8 mouse cellular contexts compared by ENCODE assay signal in the genomic region with DNA sequence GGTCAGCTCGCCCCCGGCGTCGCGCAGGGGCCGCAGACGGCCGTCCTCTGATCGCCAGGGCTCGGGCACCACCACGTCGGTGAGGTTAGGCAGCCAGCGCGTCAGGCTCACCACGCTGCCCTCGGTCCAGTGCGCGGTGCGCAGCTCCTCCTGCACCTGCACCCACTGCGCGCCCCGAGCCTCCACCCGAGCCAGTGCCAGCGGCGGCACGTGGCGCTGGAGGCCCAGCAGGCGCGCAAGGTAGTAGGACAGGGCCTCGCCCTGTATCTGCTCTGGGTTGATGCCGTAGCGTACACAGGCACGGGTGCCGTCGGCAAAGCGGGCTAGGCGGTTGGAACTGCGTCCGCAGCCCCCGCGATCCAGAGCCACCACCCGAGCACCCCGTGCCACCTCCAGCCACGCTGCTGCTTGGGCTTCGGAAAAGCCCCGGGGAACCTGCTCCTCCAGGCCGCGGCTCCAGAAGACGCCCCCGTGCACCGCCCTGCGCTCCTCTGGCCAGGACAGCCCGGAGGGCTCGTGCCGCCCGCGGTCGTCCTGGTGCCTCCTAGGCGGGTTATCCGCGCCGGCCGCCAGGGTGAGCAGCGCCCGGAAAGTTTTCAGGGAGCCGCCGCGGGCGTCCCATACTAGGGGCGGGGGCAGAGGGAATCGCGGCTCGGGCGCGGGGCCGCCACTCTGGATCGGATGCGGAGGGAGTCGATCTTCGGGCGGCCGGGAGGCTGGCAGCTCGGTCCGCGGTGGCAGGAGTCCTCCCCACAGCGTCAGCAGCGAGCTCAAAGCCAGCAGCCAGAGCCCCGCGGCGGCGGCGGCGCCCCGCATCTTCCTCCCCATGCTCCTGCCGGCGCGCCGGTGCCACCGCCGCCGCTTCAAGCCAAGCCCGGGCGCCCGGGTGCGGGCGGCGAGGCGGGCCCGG. TPM values are rescaled to one million over a fixed set of nuclear protein-coding genes. Genes with fewer than 3 reads are reported as not detected.
DNase-seq lines count a peak whose midpoint lies in the region; ATAC-seq lines count a peak whose summit lies in the region.

No protein-coding gene starts in this region.

- ATAC-seq in intestine, embryonic 16.5 days = peak; percentile 73
- ATAC-seq in limb, embryonic 11.5 days (ENCODE audit: insufficient number of reproducible peaks, low FRiP score, low TSS enrichment, low read depth) = peak; percentile 54
- peak; percentile 66 for ATAC-seq in midbrain, embryonic 16.5 days
- peak; percentile 61 for ATAC-seq in stomach, embryonic 16.5 days (ENCODE audit: insufficient read depth, low FRiP score)

- H3K4me2 ChIP-seq in intestine, embryonic 16.5 days (ENCODE audit: low read depth, low read length) = peak overlapping the region; percentile 97
- H3K4me2 ChIP-seq in limb, embryonic 11.5 days (ENCODE audit: low read depth, severe bottlenecking) = peak overlapping the region; percentile 97
- H3K4me2 ChIP-seq in midbrain, embryonic 16.5 days (ENCODE audit: low read length) = peak overlapping the region; percentile 85
- peak overlapping the region; percentile 93 for H3K4me2 ChIP-seq in stomach, embryonic 16.5 days (ENCODE audit: low read depth, low read length)

- no peaks in the 10 kb centered on the region for H3K27me3 ChIP-seq in intestine, embryonic 16.5 days (replicated peaks; ENCODE audit: control insufficient read depth, insufficient read depth, low read length)
- H3K27me3 ChIP-seq in limb, embryonic 11.5 days (ENCODE audit: control insufficient read depth, insufficient read depth, low read length) = no peaks in the 10 kb centered on the region
- no peaks in the 10 kb centered on the region for H3K27me3 ChIP-seq in midbrain, embryonic 16.5 days (ENCODE audit: control insufficient read depth, insufficient read depth, low read depth, low read length)
- no peaks in the 10 kb centered on the region for H3K27me3 ChIP-seq in stomach, embryonic 16.5 days (ENCODE audit: control insufficient read depth, insufficient read depth, low read length)

- no peaks in the 10 kb centered on the region for H3K9me3 ChIP-seq in intestine, embryonic 16.5 days (ENCODE audit: control insufficient read depth, low read length)
- H3K9me3 ChIP-seq in limb, embryonic 11.5 days (ENCODE audit: control insufficient read depth, low read length) = no peaks in the 10 kb centered on the region
- H3K9me3 ChIP-seq in midbrain, embryonic 16.5 days (replicated peaks; ENCODE audit: control insufficient read depth, low read length, poor library complexity, severe bottlenecking) = no peaks in the 10 kb centered on the region
- no peaks in the 10 kb centered on the region for H3K9me3 ChIP-seq in stomach, embryonic 16.5 days (replicated peaks; ENCODE audit: control insufficient read depth, low read length)

- no peaks in the 10 kb centered on the region for H3K36me3 ChIP-seq in intestine, embryonic 16.5 days (ENCODE audit: control insufficient read depth, insufficient read depth, low read length)
- H3K36me3 ChIP-seq in limb, embryonic 11.5 days (ENCODE audit: control insufficient read depth, insufficient read depth, low read length) = no peaks in the 10 kb centered on the region
- peaks cover 4% of the 10 kb centered on the region; the same call in 1 of the 2 replicates for H3K36me3 ChIP-seq in midbrain, embryonic 16.5 days (ENCODE audit: control insufficient read depth, insufficient read depth, low read length)
- H3K36me3 ChIP-seq in stomach, embryonic 16.5 days (ENCODE audit: control insufficient read depth, insufficient read depth, low read length) = no peaks in the 10 kb centered on the region

- peaks cover 23% of the 10 kb centered on the region for H3K4me1 ChIP-seq in intestine, embryonic 16.5 days (ENCODE audit: control insufficient read depth, insufficient read depth, low read length)
- peaks cover 8% of the 10 kb centered on the region; the same call in 1 of the 2 replicates for H3K4me1 ChIP-seq in limb, embryonic 11.5 days (ENCODE audit: control insufficient read depth, insufficient read depth, low read length)
- H3K4me1 ChIP-seq in midbrain, embryonic 16.5 days (ENCODE audit: control insufficient read depth, insufficient read depth, low read length) = peaks cover 20% of the 10 kb centered on the region
- peaks cover 21% of the 10 kb centered on the region for H3K4me1 ChIP-seq in stomach, embryonic 16.5 days (ENCODE audit: control insufficient read depth, insufficient read depth, low read length)

- intact Hi-C loops in heart, postnatal 25 days (cut with DNase I) = loop anchor here (5.0 to 10.0 kb wide), 4 partner anchors 49 to 736 kb away; a partner anchor contains a TSS
- intact Hi-C loops in gastrocnemius, postnatal 36 days (cut with DNase I) = loop anchor here (5.0 kb wide), 1 partner anchor 419 kb away; no protein-coding TSS in a partner anchor

- peak overlapping the region; percentile 74 for H3K27ac ChIP-seq in intestine, embryonic 16.5 days (ENCODE audit: low read length)
- peak overlapping the region; percentile 90 for H3K27ac ChIP-seq in limb, embryonic 11.5 days (replicated peaks; ENCODE audit: low read depth, low read length)
- H3K27ac ChIP-seq in midbrain, embryonic 16.5 days (ENCODE audit: low read length) = peak overlapping the region; percentile 94
- peak overlapping the region; percentile 83 for H3K27ac ChIP-seq in stomach, embryonic 16.5 days (ENCODE audit: low read length)

- H3K4me3 ChIP-seq in intestine, embryonic 16.5 days (ENCODE audit: low read length) = peak overlapping the region; percentile 74
- H3K4me3 ChIP-seq in limb, embryonic 11.5 days (ENCODE audit: low read depth, low read length) = peak overlapping the region; percentile 76
- peak overlapping the region; percentile 92 for H3K4me3 ChIP-seq in midbrain, embryonic 16.5 days (ENCODE audit: low read depth, low read length)
- peak overlapping the region; percentile 75 for H3K4me3 ChIP-seq in stomach, embryonic 16.5 days (replicated peaks; ENCODE audit: low read length)

- DNase-seq in heart, adult 11 months = peak; percentile 90
- no peak for DNase-seq in heart, postnatal 25 days (ENCODE audit: low spot score)
- DNase-seq in embryo, embryonic 10 days (ENCODE audit: low spot score) = peak; percentile 61
- peak; percentile 16 to 24 for DNase-seq in gastrocnemius, postnatal 36 days
- peak; percentile 75 for DNase-seq in limb, embryonic 11.5 days (ENCODE audit: low spot score)

- WGBS in intestine, embryonic 16.5 days = under 1% methylated on average over 98 of the region's 109 CpGs
- under 1% methylated on average over 93 of the region's 109 CpGs for WGBS in limb, embryonic 11.5 days
- WGBS in midbrain, embryonic 16.5 days = under 1% methylated on average over 104 of the region's 109 CpGs
- under 1% methylated on average over 109 of the region's 109 CpGs for WGBS in stomach, embryonic 16.5 days

- H3K9ac ChIP-seq in intestine, embryonic 16.5 days (ENCODE audit: low read depth, low read length) = peak overlapping the region; percentile 76
- peak overlapping the region; percentile 94 for H3K9ac ChIP-seq in limb, embryonic 11.5 days (ENCODE audit: low read length)
- H3K9ac ChIP-seq in midbrain, embryonic 16.5 days (ENCODE audit: low read depth, low read length) = peak overlapping the region; percentile 98
- H3K9ac ChIP-seq in stomach, embryonic 16.5 days (ENCODE audit: low read length) = peak overlapping the region; percentile 90

RNA-seq across cellular contexts. Expression of a gene that starts 1.3 kb away (rescaled TPM):
- total RNA-seq in heart, postnatal 25 days (2021) = under 1 TPM; 0.60 to 0.78 TPM
- under 1 TPM; 0.41 to 0.54 TPM for total RNA-seq in gastrocnemius, postnatal 36 days (2021)
- polyA plus RNA-seq in intestine, embryonic 16.5 days (2015; fragmentation: Nextera tagmentation; extraction: Ambion mirVana) = 2.7 and 3.4 TPM in 2 replicates
- 13.7 and 16.7 TPM in 2 replicates for polyA plus RNA-seq in limb, embryonic 11.5 days (2014; fragmentation: Nextera tagmentation; extraction: Ambion mirVana)
- 28.0 and 29.5 TPM in 2 replicates for polyA plus RNA-seq in midbrain, embryonic 16.5 days (2015; fragmentation: Nextera tagmentation; extraction: Ambion mirVana)
- polyA plus RNA-seq in stomach, embryonic 16.5 days (2015; fragmentation: Nextera tagmentation; extraction: Ambion mirVana) = 2.8 and 3.9 TPM in 2 replicates

RNA-seq across cellular contexts. Expression of a gene that starts 43.4 kb away (rescaled TPM):
- 10 to 100 TPM; 24.7 to 28.2 TPM for total RNA-seq in heart, postnatal 25 days (2021)
- 10 to 100 TPM; 10.6 to 14.2 TPM for total RNA-seq in gastrocnemius, postnatal 36 days (2021)
- polyA plus RNA-seq in intestine, embryonic 16.5 days (2015; fragmentation: Nextera tagmentation; extraction: Ambion mirVana) = 10.1 and 10.2 TPM in 2 replicates
- 38.9 and 46.4 TPM in 2 replicates for polyA plus RNA-seq in limb, embryonic 11.5 days (2014; fragmentation: Nextera tagmentation; extraction: Ambion mirVana)
- 57.1 and 59.6 TPM in 2 replicates for polyA plus RNA-seq in midbrain, embryonic 16.5 days (2015; fragmentation: Nextera tagmentation; extraction: Ambion mirVana)
- 13.8 and 16.2 TPM in 2 replicates for polyA plus RNA-seq in stomach, embryonic 16.5 days (2015; fragmentation: Nextera tagmentation; extraction: Ambion mirVana)
